Mouse (Mus musculus): ENCODE data around the gene Gm32802.
"Not testable (repeated sequence)": the region's sequence is repeated elsewhere in the genome, so short reads cannot be mapped to it uniquely, and the experiment has no call there.

GRCm38 (mm10) chr10:118302133-118302532 lies 43.6 kb downstream of the Gm32802 start:
- not testable (repeated sequence) for TF ChIP-seq POLR2A (IDR thresholded peaks at IDR 0.05; ENCODE audit: insufficient read depth, low read depth, low read length); CTCF (IDR thresholded peaks at IDR 0.05); EP300 (IDR thresholded peaks at IDR 0.05; ENCODE audit: insufficient read depth, low read depth, low read length)

Data from heart, adult 2 months (tissue).